Mouse (Mus musculus): ENCODE data around the gene Lyzl4.
"Not testable (repeated sequence)": the region's sequence is repeated elsewhere in the genome, so short reads cannot be mapped to it uniquely, and the experiment has no call there.

GRCm38 (mm10) chr9:121593768-121594167 is 48.1 kb downstream of the Lyzl4 start:
- TF ChIP-seq CTCF (conservative IDR thresholded peaks at IDR 0.05; ENCODE audit: low read length); POU5F1 (IDR thresholded peaks at IDR 0.05; ENCODE audit: borderline replicate concordance, low read length); NANOG (IDR thresholded peaks at IDR 0.05; ENCODE audit: borderline replicate concordance, low read length): not testable (repeated sequence)
